Comparison of ENCODE assay signal across 30 mouse cellular contexts in genomic region chr16:88681282-88681681, GRCm38 (mm10). TPM values are rescaled to one million over a fixed set of nuclear protein-coding genes. Genes with fewer than 3 reads are reported as not detected.
DNase-seq lines count a peak whose midpoint lies in the region; ATAC-seq and TF ChIP-seq lines count a peak whose summit lies in the region.
"Had no signal": no experiment of that assay in that cellular context is flagged by ENCODE, and none has a peak within 500 bp of the region (broad histone marks: within the 10 kb centered on the region; RNA-seq: fewer than 3 reads in every experiment).

No protein-coding gene starts in this region.

- H3K9ac ChIP-seq in forebrain, embryonic 11.5 days (ENCODE audit: low read length): no peak overlapping the region
- H3K9ac ChIP-seq in midbrain, embryonic 12.5 days (replicated peaks): no peak overlapping the region
- no peak overlapping the region for H3K9ac ChIP-seq in midbrain, embryonic 16.5 days (ENCODE audit: low read depth, low read length)
- H3K9ac ChIP-seq in forebrain, postnatal 0 days: no peak overlapping the region
- no peak overlapping the region for H3K9ac ChIP-seq in kidney, embryonic 16.5 days (replicated peaks; ENCODE audit: low read length)
- H3K9ac ChIP-seq: embryonic facial prominence, embryonic 15.5 days; heart, embryonic 13.5 days; neural tube, embryonic 12.5 days had no signal

- ATAC-seq in forebrain, embryonic 11.5 days (replicated peaks; ENCODE audit: low FRiP score): 0 out of 2 replicates have a peak, but pooled peaks have one; percentile 51
- peak; percentile 70 for ATAC-seq in midbrain, embryonic 12.5 days (ENCODE audit: low FRiP score, low read depth)
- ATAC-seq in midbrain, embryonic 16.5 days: no peak
- ATAC-seq in forebrain, postnatal 0 days: peak; percentile 91
- ATAC-seq in kidney, embryonic 16.5 days (ENCODE audit: low FRiP score, low TSS enrichment): no peak
- ATAC-seq in megakaryocyte, adult 5-6 weeks (ENCODE audit: poor library complexity, severe bottlenecking): no peak
- ATAC-seq: CD4-positive, CD25-positive, alpha-beta regulatory T cell, adult 4 months; intestine, postnatal 0 days had no signal

- H3K36me3 ChIP-seq in forebrain, embryonic 11.5 days (ENCODE audit: control insufficient read depth, insufficient read depth, low read length): no peaks in the 10 kb centered on the region
- no peaks in the 10 kb centered on the region for H3K36me3 ChIP-seq in forebrain, embryonic 10.5 days (replicated peaks)
- H3K36me3 ChIP-seq in midbrain, embryonic 12.5 days: no peaks in the 10 kb centered on the region
- no peaks in the 10 kb centered on the region for H3K36me3 ChIP-seq in midbrain, embryonic 16.5 days (ENCODE audit: control insufficient read depth, insufficient read depth, low read length)
- H3K36me3 ChIP-seq in forebrain, postnatal 0 days (ENCODE audit: insufficient read depth): no peaks in the 10 kb centered on the region
- H3K36me3 ChIP-seq in kidney, embryonic 16.5 days (ENCODE audit: insufficient read depth, low read length): no peaks in the 10 kb centered on the region
- H3K36me3 ChIP-seq: embryonic facial prominence, embryonic 15.5 days; heart, embryonic 13.5 days; limb, embryonic 10.5 days; neural tube, embryonic 12.5 days had no signal

- no peaks in the 10 kb centered on the region for H3K9me3 ChIP-seq in forebrain, embryonic 11.5 days (ENCODE audit: control insufficient read depth, low read length)
- no peaks in the 10 kb centered on the region for H3K9me3 ChIP-seq in forebrain, embryonic 10.5 days
- no peaks in the 10 kb centered on the region for H3K9me3 ChIP-seq in midbrain, embryonic 12.5 days
- H3K9me3 ChIP-seq in midbrain, embryonic 16.5 days (replicated peaks; ENCODE audit: control insufficient read depth, low read length, poor library complexity, severe bottlenecking): no peaks in the 10 kb centered on the region
- no peaks in the 10 kb centered on the region for H3K9me3 ChIP-seq in forebrain, postnatal 0 days (ENCODE audit: low read length)
- H3K9me3 ChIP-seq in kidney, embryonic 16.5 days (ENCODE audit: low read length): no peaks in the 10 kb centered on the region
- H3K9me3 ChIP-seq: embryonic facial prominence, embryonic 15.5 days; heart, embryonic 13.5 days; limb, embryonic 10.5 days; neural tube, embryonic 12.5 days had no signal

- no peak overlapping the region for H3K4me3 ChIP-seq in forebrain, embryonic 11.5 days (ENCODE audit: low read depth, low read length)
- no peak overlapping the region for H3K4me3 ChIP-seq in forebrain, embryonic 10.5 days
- H3K4me3 ChIP-seq in midbrain, embryonic 12.5 days: no peak overlapping the region
- no peak overlapping the region for H3K4me3 ChIP-seq in midbrain, embryonic 16.5 days (ENCODE audit: low read depth, low read length)
- H3K4me3 ChIP-seq in forebrain, postnatal 0 days (ENCODE audit: low read depth, low read length): no peak overlapping the region
- no peak overlapping the region for H3K4me3 ChIP-seq in kidney, embryonic 16.5 days (ENCODE audit: low read length)
- H3K4me3 ChIP-seq: embryonic facial prominence, embryonic 15.5 days; heart, adult 2 months; heart, embryonic 13.5 days; limb, embryonic 10.5 days; neural tube, embryonic 12.5 days had no signal

- no peak overlapping the region for H3K4me2 ChIP-seq in forebrain, embryonic 11.5 days (ENCODE audit: low read depth, low read length, severe bottlenecking)
- no peak overlapping the region for H3K4me2 ChIP-seq in midbrain, embryonic 12.5 days (replicated peaks)
- no peak overlapping the region for H3K4me2 ChIP-seq in midbrain, embryonic 16.5 days (ENCODE audit: low read length)
- no peak overlapping the region for H3K4me2 ChIP-seq in forebrain, postnatal 0 days (ENCODE audit: low read depth)
- no peak overlapping the region for H3K4me2 ChIP-seq in kidney, embryonic 16.5 days (replicated peaks; ENCODE audit: low read depth, low read length)
- H3K4me2 ChIP-seq: embryonic facial prominence, embryonic 15.5 days; heart, embryonic 13.5 days; neural tube, embryonic 12.5 days had no signal

- 35% methylated on average over 2 of the region's 2 CpGs for WGBS in forebrain, embryonic 11.5 days
- 50% methylated on average over 2 of the region's 2 CpGs for WGBS in forebrain, embryonic 10.5 days
- WGBS in midbrain, embryonic 12.5 days: 29% methylated on average over 2 of the region's 2 CpGs
- 19% methylated on average over 2 of the region's 2 CpGs for WGBS in midbrain, embryonic 16.5 days
- 14% methylated on average over 2 of the region's 2 CpGs for WGBS in forebrain, postnatal 0 days
- WGBS in kidney, embryonic 16.5 days: 73% methylated on average over 2 of the region's 2 CpGs

- TF ChIP-seq CTCF in forebrain, postnatal 0 days (IDR thresholded peaks at IDR 0.05; ENCODE audit: low read depth): no peak

- H3K27me3 ChIP-seq in forebrain, embryonic 11.5 days (ENCODE audit: control insufficient read depth, insufficient read depth, low read length): no peaks in the 10 kb centered on the region
- no peaks in the 10 kb centered on the region for H3K27me3 ChIP-seq in forebrain, embryonic 10.5 days (ENCODE audit: poor library complexity, severe bottlenecking)
- no peaks in the 10 kb centered on the region for H3K27me3 ChIP-seq in midbrain, embryonic 12.5 days
- no peaks in the 10 kb centered on the region for H3K27me3 ChIP-seq in midbrain, embryonic 16.5 days (ENCODE audit: control insufficient read depth, insufficient read depth, low read depth, low read length)
- no peaks in the 10 kb centered on the region for H3K27me3 ChIP-seq in forebrain, postnatal 0 days (ENCODE audit: insufficient read depth, low read length)
- no peaks in the 10 kb centered on the region for H3K27me3 ChIP-seq in kidney, embryonic 16.5 days (ENCODE audit: insufficient read depth, low read length)
- H3K27me3 ChIP-seq: embryonic facial prominence, embryonic 15.5 days; heart, embryonic 13.5 days; neural tube, embryonic 12.5 days had no signal

- DNase-seq in forebrain, embryonic 11.5 days (ENCODE audit: low spot score): no peak
- DNase-seq in forebrain, embryonic 10.5 days (ENCODE audit: extremely low spot score, low spot score): no peak
- peak; percentile 59 for DNase-seq in forebrain, postnatal 0 days
- DNase-seq in telencephalon, adult 2 months (ENCODE audit: low read depth, low spot score): peak; percentile 16
- DNase-seq: adrenal gland, postnatal 25 days; cerebellum, adult 18-20 months; cerebellum, postnatal 25 days; gastrocnemius, postnatal 36 days; heart, adult 2 months; heart, postnatal 14 days; kidney, postnatal 10 days; liver; right cerebral cortex, postnatal 14 days had no signal

- H3K27ac ChIP-seq in forebrain, embryonic 11.5 days (ENCODE audit: low read depth, low read length): no peak overlapping the region
- H3K27ac ChIP-seq in forebrain, embryonic 10.5 days: no peak overlapping the region
- no peak overlapping the region for H3K27ac ChIP-seq in midbrain, embryonic 12.5 days (replicated peaks)
- no peak overlapping the region for H3K27ac ChIP-seq in midbrain, embryonic 16.5 days (ENCODE audit: low read length)
- H3K27ac ChIP-seq in forebrain, postnatal 0 days (ENCODE audit: low read depth, low read length): peak overlapping the region; percentile 51; the same call in 1 of the 2 replicates
- H3K27ac ChIP-seq in kidney, embryonic 16.5 days (ENCODE audit: low read length): no peak overlapping the region
- H3K27ac ChIP-seq: embryonic facial prominence, embryonic 15.5 days; heart, adult 2 months; heart, embryonic 13.5 days; limb, embryonic 10.5 days; macrophage; neural tube, embryonic 12.5 days; stomach, postnatal 0 days had no signal

- H3K4me1 ChIP-seq in forebrain, embryonic 11.5 days (replicated peaks; ENCODE audit: control insufficient read depth, insufficient read depth, low read length): no peaks in the 10 kb centered on the region
- H3K4me1 ChIP-seq in forebrain, embryonic 10.5 days: peaks cover 3% of the 10 kb centered on the region; the same call in 1 of the 2 replicates
- no peaks in the 10 kb centered on the region for H3K4me1 ChIP-seq in midbrain, embryonic 12.5 days
- H3K4me1 ChIP-seq in midbrain, embryonic 16.5 days (ENCODE audit: control insufficient read depth, insufficient read depth, low read length): no peaks in the 10 kb centered on the region; the same call in 1 of the 2 replicates
- no peaks in the 10 kb centered on the region for H3K4me1 ChIP-seq in forebrain, postnatal 0 days (ENCODE audit: insufficient read depth)
- no peaks in the 10 kb centered on the region for H3K4me1 ChIP-seq in kidney, embryonic 16.5 days (ENCODE audit: insufficient read depth, low read length)
- H3K4me1 ChIP-seq: embryonic facial prominence, embryonic 15.5 days; heart, embryonic 13.5 days; limb, embryonic 10.5 days; neural tube, embryonic 12.5 days had no signal

RNA-seq across cellular contexts. Expression of gene Krtap27-1, which starts 9.8 kb away (rescaled TPM):
- polyA plus RNA-seq in forebrain, embryonic 11.5 days (2014; fragmentation: Nextera tagmentation; extraction: Ambion mirVana): not detected in 2 replicates
- polyA plus RNA-seq in forebrain, embryonic 10.5 days (2016; fragmentation: Nextera tagmentation; extraction: Ambion mirVana): not detected in 2 replicates
- polyA plus RNA-seq in midbrain, embryonic 12.5 days (2016; fragmentation: Nextera tagmentation; extraction: Ambion mirVana): not detected in 2 replicates
- polyA plus RNA-seq in midbrain, embryonic 16.5 days (2015; fragmentation: Nextera tagmentation; extraction: Ambion mirVana): not detected in 2 replicates
- total RNA-seq in forebrain, postnatal 0 days (2014; rRNA removed): not detected in 2 replicates
- polyA plus RNA-seq in forebrain, postnatal 0 days (2015; fragmentation: Nextera tagmentation; extraction: Ambion mirVana): not detected in 2 replicates
- polyA plus RNA-seq in kidney, embryonic 16.5 days (2015; fragmentation: Nextera tagmentation; extraction: Ambion mirVana): not detected in 2 replicates
- not detected in 2 replicates for total RNA-seq in megakaryocyte, adult 5-6 weeks (2015)
- total RNA-seq in megakaryocyte, adult 5-6 weeks (2017): not detected in 2 replicates
- total RNA-seq: adrenal gland, postnatal 25 days; gastrocnemius, postnatal 36 days; heart, adult 2 months; heart, postnatal 14 days; layer of hippocampus, adult 18-20 months; layer of hippocampus, postnatal 14 days had no signal
- polyA plus RNA-seq: CD4-positive, CD25-positive, alpha-beta regulatory T cell, adult 4 months; embryonic facial prominence, embryonic 15.5 days; heart, adult 2 months; heart, embryonic 13.5 days; intestine, postnatal 0 days; limb, embryonic 10.5 days; liver, embryonic 16.5 days; lung, embryonic 16.5 days; macrophage; neural tube, embryonic 12.5 days; stomach, postnatal 0 days; thymus, postnatal 0 days had no signal

RNA-seq across cellular contexts. Expression of gene 2310061N02Rik, which starts 26.5 kb away (rescaled TPM):
- not detected in 2 replicates for polyA plus RNA-seq in forebrain, embryonic 11.5 days (2014; fragmentation: Nextera tagmentation; extraction: Ambion mirVana)
- not detected in 2 replicates for polyA plus RNA-seq in forebrain, embryonic 10.5 days (2016; fragmentation: Nextera tagmentation; extraction: Ambion mirVana)
- polyA plus RNA-seq in midbrain, embryonic 12.5 days (2016; fragmentation: Nextera tagmentation; extraction: Ambion mirVana): not detected in 2 replicates
- polyA plus RNA-seq in midbrain, embryonic 16.5 days (2015; fragmentation: Nextera tagmentation; extraction: Ambion mirVana): not detected in 2 replicates
- total RNA-seq in forebrain, postnatal 0 days (2014; rRNA removed): not detected in 2 replicates
- polyA plus RNA-seq in forebrain, postnatal 0 days (2015; fragmentation: Nextera tagmentation; extraction: Ambion mirVana): not detected in 2 replicates
- not detected in 2 replicates for polyA plus RNA-seq in kidney, embryonic 16.5 days (2015; fragmentation: Nextera tagmentation; extraction: Ambion mirVana)
- total RNA-seq in megakaryocyte, adult 5-6 weeks (2015): not detected in 2 replicates
- not detected in 2 replicates for total RNA-seq in megakaryocyte, adult 5-6 weeks (2017)
- total RNA-seq: adrenal gland, postnatal 25 days; gastrocnemius, postnatal 36 days; heart, adult 2 months; heart, postnatal 14 days; layer of hippocampus, adult 18-20 months; layer of hippocampus, postnatal 14 days had no signal
- polyA plus RNA-seq: CD4-positive, CD25-positive, alpha-beta regulatory T cell, adult 4 months; embryonic facial prominence, embryonic 15.5 days; heart, adult 2 months; heart, embryonic 13.5 days; intestine, postnatal 0 days; limb, embryonic 10.5 days; liver, embryonic 16.5 days; lung, embryonic 16.5 days; macrophage; neural tube, embryonic 12.5 days; stomach, postnatal 0 days; thymus, postnatal 0 days had no signal

RNA-seq across cellular contexts. Expression of gene Krtap26-1, which starts 33.7 kb away (rescaled TPM):
- polyA plus RNA-seq in forebrain, embryonic 11.5 days (2014; fragmentation: Nextera tagmentation; extraction: Ambion mirVana): not detected in 2 replicates
- not detected in 2 replicates for polyA plus RNA-seq in forebrain, embryonic 10.5 days (2016; fragmentation: Nextera tagmentation; extraction: Ambion mirVana)
- not detected in 2 replicates for polyA plus RNA-seq in midbrain, embryonic 12.5 days (2016; fragmentation: Nextera tagmentation; extraction: Ambion mirVana)
- polyA plus RNA-seq in midbrain, embryonic 16.5 days (2015; fragmentation: Nextera tagmentation; extraction: Ambion mirVana): not detected in 2 replicates
- not detected in 2 replicates for total RNA-seq in forebrain, postnatal 0 days (2014; rRNA removed)
- not detected in 2 replicates for polyA plus RNA-seq in forebrain, postnatal 0 days (2015; fragmentation: Nextera tagmentation; extraction: Ambion mirVana)
- not detected in 2 replicates for polyA plus RNA-seq in kidney, embryonic 16.5 days (2015; fragmentation: Nextera tagmentation; extraction: Ambion mirVana)
- not detected in 2 replicates for total RNA-seq in megakaryocyte, adult 5-6 weeks (2015)
- not detected in 2 replicates for total RNA-seq in megakaryocyte, adult 5-6 weeks (2017)
- total RNA-seq: adrenal gland, postnatal 25 days; gastrocnemius, postnatal 36 days; heart, adult 2 months; heart, postnatal 14 days; layer of hippocampus, adult 18-20 months; layer of hippocampus, postnatal 14 days had no signal
- polyA plus RNA-seq: CD4-positive, CD25-positive, alpha-beta regulatory T cell, adult 4 months; heart, adult 2 months; heart, embryonic 13.5 days; limb, embryonic 10.5 days; liver, embryonic 16.5 days; lung, embryonic 16.5 days; macrophage; neural tube, embryonic 12.5 days; stomach, postnatal 0 days; thymus, postnatal 0 days had no signal

RNA-seq across cellular contexts. Expression of gene Krtap13-1, which starts 47.4 kb away (rescaled TPM):
- not detected in 2 replicates for polyA plus RNA-seq in forebrain, embryonic 11.5 days (2014; fragmentation: Nextera tagmentation; extraction: Ambion mirVana)
- not detected in 2 replicates for polyA plus RNA-seq in forebrain, embryonic 10.5 days (2016; fragmentation: Nextera tagmentation; extraction: Ambion mirVana)
- polyA plus RNA-seq in midbrain, embryonic 12.5 days (2016; fragmentation: Nextera tagmentation; extraction: Ambion mirVana): not detected in 2 replicates
- polyA plus RNA-seq in midbrain, embryonic 16.5 days (2015; fragmentation: Nextera tagmentation; extraction: Ambion mirVana): not detected in 2 replicates
- not detected in 2 replicates for total RNA-seq in forebrain, postnatal 0 days (2014; rRNA removed)
- not detected in 2 replicates for polyA plus RNA-seq in forebrain, postnatal 0 days (2015; fragmentation: Nextera tagmentation; extraction: Ambion mirVana)
- polyA plus RNA-seq in kidney, embryonic 16.5 days (2015; fragmentation: Nextera tagmentation; extraction: Ambion mirVana): not detected in 2 replicates
- not detected in 2 replicates for total RNA-seq in megakaryocyte, adult 5-6 weeks (2015)
- total RNA-seq in megakaryocyte, adult 5-6 weeks (2017): not detected in 2 replicates
- total RNA-seq: adrenal gland, postnatal 25 days; gastrocnemius, postnatal 36 days; heart, adult 2 months; heart, postnatal 14 days; layer of hippocampus, adult 18-20 months; layer of hippocampus, postnatal 14 days had no signal
- polyA plus RNA-seq: CD4-positive, CD25-positive, alpha-beta regulatory T cell, adult 4 months; heart, adult 2 months; heart, embryonic 13.5 days; intestine, postnatal 0 days; limb, embryonic 10.5 days; liver, embryonic 16.5 days; lung, embryonic 16.5 days; macrophage; neural tube, embryonic 12.5 days; stomach, postnatal 0 days; thymus, postnatal 0 days had no signal

RNA-seq across cellular contexts. Expression of gene 2310079G19Rik, which starts 53.8 kb away (rescaled TPM):
- not detected in 2 replicates for polyA plus RNA-seq in forebrain, embryonic 11.5 days (2014; fragmentation: Nextera tagmentation; extraction: Ambion mirVana)
- polyA plus RNA-seq in forebrain, embryonic 10.5 days (2016; fragmentation: Nextera tagmentation; extraction: Ambion mirVana): not detected in 2 replicates
- not detected in 2 replicates for polyA plus RNA-seq in midbrain, embryonic 12.5 days (2016; fragmentation: Nextera tagmentation; extraction: Ambion mirVana)
- polyA plus RNA-seq in midbrain, embryonic 16.5 days (2015; fragmentation: Nextera tagmentation; extraction: Ambion mirVana): not detected in 2 replicates
- total RNA-seq in forebrain, postnatal 0 days (2014; rRNA removed): not detected in 2 replicates
- polyA plus RNA-seq in forebrain, postnatal 0 days (2015; fragmentation: Nextera tagmentation; extraction: Ambion mirVana): not detected in 2 replicates
- not detected in 2 replicates for polyA plus RNA-seq in kidney, embryonic 16.5 days (2015; fragmentation: Nextera tagmentation; extraction: Ambion mirVana)
- not detected in 2 replicates for total RNA-seq in megakaryocyte, adult 5-6 weeks (2015)
- total RNA-seq in megakaryocyte, adult 5-6 weeks (2017): not detected in 2 replicates
- total RNA-seq: adrenal gland, postnatal 25 days; heart, adult 2 months; heart, postnatal 14 days; layer of hippocampus, adult 18-20 months; layer of hippocampus, postnatal 14 days had no signal
- polyA plus RNA-seq: CD4-positive, CD25-positive, alpha-beta regulatory T cell, adult 4 months; embryonic facial prominence, embryonic 15.5 days; heart, adult 2 months; heart, embryonic 13.5 days; intestine, postnatal 0 days; limb, embryonic 10.5 days; liver, embryonic 16.5 days; lung, embryonic 16.5 days; macrophage; neural tube, embryonic 12.5 days; thymus, postnatal 0 days had no signal

Comparison
In these comparisons a context has a peak if more than half of its experiments do, and no peak if none do; other contexts are left out.
1. ATAC-seq: peak in forebrain, embryonic 11.5 days (single experiment), midbrain, embryonic 12.5 days (single experiment) and forebrain, postnatal 0 days (single experiment); none in midbrain, embryonic 16.5 days (single experiment), kidney, embryonic 16.5 days (single experiment) and megakaryocyte, adult 5-6 weeks (single experiment).
2. DNase-seq: peak in forebrain, postnatal 0 days (single experiment) and telencephalon, adult 2 months (single experiment); none in forebrain, embryonic 11.5 days (single experiment) and forebrain, embryonic 10.5 days (single experiment).